Comparison of ENCODE assay signal across 9 mouse cellular contexts in the genomic region with DNA sequence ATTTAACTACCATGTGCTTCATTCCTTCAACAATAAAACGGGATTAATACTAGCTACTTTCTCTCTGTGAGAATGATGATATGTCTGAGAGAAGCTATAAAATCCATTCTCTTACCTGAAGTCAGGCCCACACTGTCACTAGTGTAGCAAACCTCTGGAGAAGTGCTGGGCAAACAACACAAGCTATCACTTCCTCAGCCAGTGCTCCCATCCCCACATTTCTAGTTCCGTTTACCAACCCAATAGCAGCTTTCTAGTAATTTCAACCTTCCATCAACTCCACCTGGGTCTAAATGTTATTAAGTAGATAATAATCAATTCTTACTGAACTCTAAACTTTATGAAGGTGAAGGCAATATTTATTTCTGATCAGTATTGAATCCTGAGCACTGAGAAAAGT. TPM values are rescaled to one million over a fixed set of nuclear protein-coding genes. Genes with fewer than 3 reads are reported as not detected.
A peak's percentile ranks its signal among the peaks of the same experiment; 100 is the strongest.
DNase-seq lines count a peak whose midpoint lies in the region; ATAC-seq and TF ChIP-seq lines count a peak whose summit lies in the region.
"Had no signal": no experiment of that assay in that cellular context is flagged by ENCODE, and none has a peak within 500 bp of the region (broad histone marks: within the 10 kb centered on the region; RNA-seq: fewer than 3 reads in every experiment).

No protein-coding gene starts in this region.

- H3K4me1 ChIP-seq in lung, postnatal 0 days (ENCODE audit: insufficient read depth, low read depth, low read length): peaks cover 16% of the 10 kb centered on the region; the same call in 1 of the 2 replicates
- peaks cover 30% of the 10 kb centered on the region for H3K4me1 ChIP-seq in forebrain, postnatal 0 days (ENCODE audit: insufficient read depth)
- H3K4me1 ChIP-seq in liver, embryonic 14.5 days (replicated peaks; ENCODE audit: control insufficient read depth in 2 of 2, insufficient read depth in 2 of 2, low read length in 1 of 2): peaks cover 6 to 11% of the 10 kb centered on the region in 2 experiments

- TF ChIP-seq EP300 in lung, postnatal 0 days (IDR thresholded peaks at IDR 0.05): no peak
- no peak for TF ChIP-seq EP300 in liver, embryonic 14.5 days (IDR thresholded peaks at IDR 0.05; ENCODE audit: low read depth)

- peak overlapping the region; percentile 93; the same call in 1 of the 2 replicates for H3K4me3 ChIP-seq in lung, postnatal 0 days (ENCODE audit: low read depth, low read length)
- peak overlapping the region; percentile 75; the same call in 1 of the 2 replicates for H3K4me3 ChIP-seq in forebrain, postnatal 0 days (ENCODE audit: low read depth, low read length)
- H3K4me3 ChIP-seq in liver, embryonic 14.5 days (ENCODE audit: insufficient read depth in 1 of 2, low read depth in 2 of 2, low read length in 2 of 2): peak overlapping the region; percentile 70 to 93

- no peak for TF ChIP-seq CTCF in lung, postnatal 0 days (IDR thresholded peaks at IDR 0.05)
- no peak for TF ChIP-seq CTCF in forebrain, postnatal 0 days (IDR thresholded peaks at IDR 0.05; ENCODE audit: low read depth)
- TF ChIP-seq CTCF in liver, embryonic 14.5 days (IDR thresholded peaks at IDR 0.05; ENCODE audit: low read depth): no peak

- H3K9me3 ChIP-seq in lung, postnatal 0 days (ENCODE audit: low read length): no peaks in the 10 kb centered on the region
- no peaks in the 10 kb centered on the region for H3K9me3 ChIP-seq in forebrain, postnatal 0 days (ENCODE audit: low read length)
- no peaks in the 10 kb centered on the region for H3K9me3 ChIP-seq in liver, embryonic 14.5 days (ENCODE audit: control insufficient read depth, low read length)

- H3K27ac ChIP-seq in lung, postnatal 0 days (ENCODE audit: low read length): no peak overlapping the region
- no peak overlapping the region for H3K27ac ChIP-seq in forebrain, postnatal 0 days (ENCODE audit: low read depth, low read length)
- no peak overlapping the region for H3K27ac ChIP-seq in liver, embryonic 14.5 days

- peak overlapping the region; percentile 89; the same call in 1 of the 2 replicates for H3K4me2 ChIP-seq in lung, postnatal 0 days (replicated peaks; ENCODE audit: low read depth, low read length)
- peak overlapping the region; percentile 99 for H3K4me2 ChIP-seq in forebrain, postnatal 0 days (ENCODE audit: low read depth)
- peak overlapping the region; percentile 81 for H3K4me2 ChIP-seq in liver, embryonic 14.5 days (ENCODE audit: low read depth)

- no peaks in the 10 kb centered on the region for H3K36me3 ChIP-seq in lung, postnatal 0 days (ENCODE audit: insufficient read depth, low read length)
- no peaks in the 10 kb centered on the region for H3K36me3 ChIP-seq in forebrain, postnatal 0 days (ENCODE audit: insufficient read depth)
- H3K36me3 ChIP-seq in liver, embryonic 14.5 days (replicated peaks; ENCODE audit: control insufficient read depth, insufficient read depth, low read depth): no peaks in the 10 kb centered on the region

- no peak for ATAC-seq in lung, postnatal 0 days
- ATAC-seq in forebrain, postnatal 0 days: no peak
- ATAC-seq in liver, embryonic 14.5 days (ENCODE audit: insufficient read depth): no peak
- no peak for ATAC-seq in inflammation-experienced regulatory T-cells, adult 6 months

- no peaks in the 10 kb centered on the region for H3K27me3 ChIP-seq in lung, postnatal 0 days (replicated peaks; ENCODE audit: insufficient read depth, low read length)
- no peaks in the 10 kb centered on the region for H3K27me3 ChIP-seq in forebrain, postnatal 0 days (ENCODE audit: insufficient read depth, low read length)
- no peaks in the 10 kb centered on the region; the same call in 1 of the 2 replicates for H3K27me3 ChIP-seq in liver, embryonic 14.5 days (ENCODE audit: control insufficient read depth, insufficient read depth, low read length)

- H3K9ac ChIP-seq in lung, postnatal 0 days (replicated peaks; ENCODE audit: low read depth): no peak overlapping the region
- no peak overlapping the region for H3K9ac ChIP-seq in forebrain, postnatal 0 days
- peak overlapping the region; percentile 96 for H3K9ac ChIP-seq in liver, embryonic 14.5 days (replicated peaks)

- WGBS in lung, postnatal 0 days: 29% methylated on average over 2 of the region's 2 CpGs
- WGBS in forebrain, postnatal 0 days: 20% methylated on average over 2 of the region's 2 CpGs
- 35% methylated on average over 2 of the region's 2 CpGs for WGBS in liver, embryonic 14.5 days (ENCODE audit: insufficient replicate concordance)

- no peak for DNase-seq in lung, postnatal 0 days (ENCODE audit: low spot score)
- no peak for DNase-seq in lung, postnatal 10 days
- DNase-seq in forebrain, postnatal 0 days: no peak
- no peak for DNase-seq in liver, embryonic 14.5 days (ENCODE audit: low read depth in 3 of 3, low spot score in 3 of 3)
- DNase-seq in thymus, postnatal 25 days: no peak
- no peak for DNase-seq in layer of hippocampus, adult 11-12 months (ENCODE audit: low spot score)
- DNase-seq: adrenal gland, adult 2 months; thymus, postnatal 4 days had no signal

RNA-seq across cellular contexts. Expression of a gene that starts 2.6 kb away (rescaled TPM):
- polyA plus RNA-seq in lung, postnatal 0 days (2015; fragmentation: Nextera tagmentation; extraction: Ambion mirVana): 6.3 and 6.8 TPM in 2 replicates
- total RNA-seq in forebrain, postnatal 0 days (2014; rRNA removed): 40.5 and 47.6 TPM in 2 replicates
- polyA plus RNA-seq in forebrain, postnatal 0 days (2015; fragmentation: Nextera tagmentation; extraction: Ambion mirVana): 6.5 and 8.7 TPM in 2 replicates
- 2.8 and 4.0 TPM in 2 replicates for polyA plus RNA-seq in liver, embryonic 14.5 days (2012; rRNA removed)
- polyA plus RNA-seq in liver, embryonic 14.5 days (2014; fragmentation: Nextera tagmentation; extraction: Ambion mirVana): 4.7 and 5.5 TPM in 2 replicates
- polyA plus RNA-seq in inflammation-experienced regulatory T-cells, adult 6 months (2017; shearing (Covaris generic)): 1 to 10 TPM; 8.1 to 9.6 (median 8.4) TPM

RNA-seq across cellular contexts. Expression of a gene that starts 20.9 kb away (rescaled TPM):
- 24.0 and 25.3 TPM in 2 replicates for polyA plus RNA-seq in lung, postnatal 0 days (2015; fragmentation: Nextera tagmentation; extraction: Ambion mirVana)
- 79.8 and 91.9 TPM in 2 replicates for total RNA-seq in forebrain, postnatal 0 days (2014; rRNA removed)
- 3.6 and 6.9 TPM in 2 replicates for polyA plus RNA-seq in forebrain, postnatal 0 days (2015; fragmentation: Nextera tagmentation; extraction: Ambion mirVana)
- polyA plus RNA-seq in liver, embryonic 14.5 days (2012; rRNA removed): 113 and 165 TPM in 2 replicates
- 31.8 and 35.3 TPM in 2 replicates for polyA plus RNA-seq in liver, embryonic 14.5 days (2014; fragmentation: Nextera tagmentation; extraction: Ambion mirVana)
- polyA plus RNA-seq in inflammation-experienced regulatory T-cells, adult 6 months (2017; shearing (Covaris generic)): 100 to 1,000 TPM; 126 to 609 (median 598) TPM
